Comparison of ENCODE assay signal across 34 mouse cellular contexts in genomic region chr12:59072286-59072685, GRCm38 (mm10). TPM values are rescaled to one million over a fixed set of nuclear protein-coding genes. Genes with fewer than 3 reads are reported as not detected.
A peak's percentile ranks its signal among the peaks of the same experiment; 100 is the strongest.
DNase-seq lines count a peak whose midpoint lies in the region; ATAC-seq and TF ChIP-seq lines count a peak whose summit lies in the region.
"Had no signal": no experiment of that assay in that cellular context is flagged by ENCODE, and none has a peak within 500 bp of the region (broad histone marks: within the 10 kb centered on the region; RNA-seq: fewer than 3 reads in every experiment).

No protein-coding gene starts in this region.

- H3K27ac ChIP-seq in intestine, postnatal 0 days (ENCODE audit: low read depth, low read length): peak overlapping the region; percentile 7; the same call in 1 of the 2 replicates
- no peak overlapping the region for H3K27ac ChIP-seq in intestine, embryonic 16.5 days (ENCODE audit: low read length)
- H3K27ac ChIP-seq in layer of hippocampus, adult 2 months: no peak overlapping the region
- H3K27ac ChIP-seq: embryonic facial prominence, embryonic 10.5 days; embryonic facial prominence, embryonic 15.5 days; forebrain, embryonic 12.5 days; gastrocnemius, adult 2 months; heart, adult 2 months; limb, embryonic 10.5 days; limb, embryonic 15.5 days; liver, embryonic 13.5 days; midbrain, embryonic 10.5 days; midbrain, embryonic 15.5 days; stomach, postnatal 0 days had no signal

- DNase-seq in left cerebral cortex, postnatal 36 days (ENCODE audit: low spot score in 2 of 2): peak; percentile 29 to 46
- no peak for DNase-seq in left cerebral cortex, postnatal 10 days (ENCODE audit: extremely low spot score in 1 of 2, low spot score in 2 of 2)
- peak; percentile 53 for DNase-seq in brain, adult 2 months (ENCODE audit: low read depth, low spot score)
- peak; percentile 22 for DNase-seq in right cerebral cortex, postnatal 25 days
- DNase-seq in layer of hippocampus, adult 2 months (ENCODE audit: low spot score in 2 of 2): no peak
- DNase-seq: adrenal gland, adult 2 months; adrenal gland, postnatal 36 days; B cell, adult 2 months; cerebellum, adult 2 months; cerebellum, postnatal 14 days; forebrain, postnatal 0 days; gastrocnemius, adult 2 months; gastrocnemius, postnatal 36 days; heart, adult 2 months; heart, postnatal 14 days; kidney, adult 8-10 months; kidney, postnatal 14 days; liver, embryonic 13.5 days; lung, adult 18-20 months; lung, postnatal 4 days; thymus, postnatal 4 days had no signal

- H3K27me3 ChIP-seq in intestine, postnatal 0 days (replicated peaks; ENCODE audit: control insufficient read depth, insufficient read depth, low read length): no peaks in the 10 kb centered on the region
- H3K27me3 ChIP-seq in intestine, embryonic 16.5 days (replicated peaks; ENCODE audit: control insufficient read depth, insufficient read depth, low read length): no peaks in the 10 kb centered on the region
- H3K27me3 ChIP-seq: embryonic facial prominence, embryonic 15.5 days; forebrain, embryonic 12.5 days; limb, embryonic 15.5 days; liver, embryonic 13.5 days; midbrain, embryonic 15.5 days had no signal

- TF ChIP-seq CTCF in intestine, postnatal 0 days (IDR thresholded peaks at IDR 0.05; ENCODE audit: low read depth): no peak
- no peak for TF ChIP-seq CTCF in layer of hippocampus, adult 2 months (conservative IDR thresholded peaks at IDR 0.05)

- no peak overlapping the region for H3K4me2 ChIP-seq in intestine, postnatal 0 days (replicated peaks; ENCODE audit: low read depth)
- H3K4me2 ChIP-seq in intestine, embryonic 16.5 days (ENCODE audit: low read depth, low read length): no peak overlapping the region
- H3K4me2 ChIP-seq: embryonic facial prominence, embryonic 15.5 days; forebrain, embryonic 12.5 days; limb, embryonic 15.5 days; liver, embryonic 13.5 days; midbrain, embryonic 15.5 days had no signal

- ATAC-seq in intestine, postnatal 0 days: no peak
- no peak for ATAC-seq in intestine, embryonic 16.5 days
- ATAC-seq: activated CD4-positive, CD25-positive, alpha-beta regulatory T cell, adult 4 months; forebrain, postnatal 0 days; hindbrain, embryonic 16.5 days; lung, postnatal 0 days; midbrain, embryonic 15.5 days had no signal

- H3K4me3 ChIP-seq in intestine, postnatal 0 days (ENCODE audit: low read depth, low read length): no peak overlapping the region
- no peak overlapping the region for H3K4me3 ChIP-seq in intestine, embryonic 16.5 days (ENCODE audit: low read length)
- H3K4me3 ChIP-seq in layer of hippocampus, adult 2 months: no peak overlapping the region
- H3K4me3 ChIP-seq: embryonic facial prominence, embryonic 10.5 days; embryonic facial prominence, embryonic 15.5 days; forebrain, embryonic 12.5 days; gastrocnemius, adult 2 months; heart, adult 2 months; limb, embryonic 10.5 days; limb, embryonic 15.5 days; liver, embryonic 13.5 days; midbrain, embryonic 10.5 days; midbrain, embryonic 15.5 days had no signal

- H3K9me3 ChIP-seq in intestine, postnatal 0 days (ENCODE audit: control insufficient read depth): no peaks in the 10 kb centered on the region
- H3K9me3 ChIP-seq in intestine, embryonic 16.5 days (ENCODE audit: control insufficient read depth, low read length): no peaks in the 10 kb centered on the region
- H3K9me3 ChIP-seq: embryonic facial prominence, embryonic 10.5 days; embryonic facial prominence, embryonic 15.5 days; forebrain, embryonic 12.5 days; limb, embryonic 10.5 days; limb, embryonic 15.5 days; liver, embryonic 13.5 days; midbrain, embryonic 10.5 days; midbrain, embryonic 15.5 days had no signal

- H3K4me1 ChIP-seq in intestine, postnatal 0 days (replicated peaks; ENCODE audit: control insufficient read depth, insufficient read depth, low read length): no peaks in the 10 kb centered on the region
- H3K4me1 ChIP-seq in intestine, embryonic 16.5 days (ENCODE audit: control insufficient read depth, insufficient read depth, low read length): no peaks in the 10 kb centered on the region
- H3K4me1 ChIP-seq: limb, embryonic 15.5 days had no signal

- intact Hi-C loops in left cerebral cortex, postnatal 36 days (cut with DNase I): no loop called here
- intact Hi-C loops in left cerebral cortex, postnatal 10 days (cut with DNase I): no loop called here

- H3K36me3 ChIP-seq in intestine, postnatal 0 days (ENCODE audit: control insufficient read depth, insufficient read depth): peaks cover 53% of the 10 kb centered on the region
- H3K36me3 ChIP-seq in intestine, embryonic 16.5 days (ENCODE audit: control insufficient read depth, insufficient read depth, low read length): peaks cover 18% of the 10 kb centered on the region

- no peak overlapping the region for H3K9ac ChIP-seq in intestine, postnatal 0 days (ENCODE audit: low read depth, low read length)
- H3K9ac ChIP-seq in intestine, embryonic 16.5 days (ENCODE audit: low read depth, low read length): no peak overlapping the region
- H3K9ac ChIP-seq: embryonic facial prominence, embryonic 15.5 days; forebrain, embryonic 12.5 days; forebrain, postnatal 0 days; limb, embryonic 15.5 days; liver, embryonic 13.5 days; midbrain, embryonic 15.5 days had no signal

- 92% methylated on average over 11 of the region's 11 CpGs for WGBS in intestine, postnatal 0 days
- 90% methylated on average over 11 of the region's 11 CpGs for WGBS in intestine, embryonic 16.5 days

RNA-seq across cellular contexts. Expression of gene Pnn, which starts 5.6 kb away (rescaled TPM):
- 27.1 and 36.2 TPM in 2 replicates for polyA plus RNA-seq in intestine, postnatal 0 days (2015; fragmentation: Nextera tagmentation; extraction: Ambion mirVana)
- 60.5 and 66.7 TPM in 2 replicates for polyA plus RNA-seq in intestine, embryonic 16.5 days (2015; fragmentation: Nextera tagmentation; extraction: Ambion mirVana)
- 10 to 100 TPM; 49.3 to 71.7 TPM for total RNA-seq in left cerebral cortex, postnatal 36 days (2021)
- 10 to 100 TPM; 43.5 to 52.9 TPM for total RNA-seq in left cerebral cortex, postnatal 10 days (2021)
- 10 to 100 TPM; 58.7 to 78.3 TPM for total RNA-seq in layer of hippocampus, adult 2 months (2021)

RNA-seq across cellular contexts. Expression of gene Trappc6b, which starts 11.0 kb away (rescaled TPM):
- polyA plus RNA-seq in intestine, postnatal 0 days (2015; fragmentation: Nextera tagmentation; extraction: Ambion mirVana): 86.9 and 89.9 TPM in 2 replicates
- polyA plus RNA-seq in intestine, embryonic 16.5 days (2015; fragmentation: Nextera tagmentation; extraction: Ambion mirVana): 77.0 and 85.9 TPM in 2 replicates
- 100 to 1,000 TPM; 117 to 122 TPM for total RNA-seq in left cerebral cortex, postnatal 36 days (2021)
- total RNA-seq in left cerebral cortex, postnatal 10 days (2021): 100 to 1,000 TPM; 122 to 132 TPM
- 100 to 1,000 TPM; 104 to 108 TPM for total RNA-seq in layer of hippocampus, adult 2 months (2021)

RNA-seq across cellular contexts. Expression of gene Mia2, which starts 23.3 kb away (rescaled TPM):
- polyA plus RNA-seq in intestine, postnatal 0 days (2015; fragmentation: Nextera tagmentation; extraction: Ambion mirVana): 131 and 137 TPM in 2 replicates
- 88.2 and 96.6 TPM in 2 replicates for polyA plus RNA-seq in intestine, embryonic 16.5 days (2015; fragmentation: Nextera tagmentation; extraction: Ambion mirVana)
- 10 to 100 TPM; 41.3 to 51.0 TPM for total RNA-seq in left cerebral cortex, postnatal 36 days (2021)
- total RNA-seq in left cerebral cortex, postnatal 10 days (2021): 10 to 100 TPM; 37.7 to 40.7 TPM
- total RNA-seq in layer of hippocampus, adult 2 months (2021): 10 to 100 TPM; 47.3 to 52.6 TPM

RNA-seq across cellular contexts. Expression of gene Gemin2, which starts 59.1 kb away (rescaled TPM):
- 7.7 and 8.8 TPM in 2 replicates for polyA plus RNA-seq in intestine, postnatal 0 days (2015; fragmentation: Nextera tagmentation; extraction: Ambion mirVana)
- 17.6 and 20.3 TPM in 2 replicates for polyA plus RNA-seq in intestine, embryonic 16.5 days (2015; fragmentation: Nextera tagmentation; extraction: Ambion mirVana)
- total RNA-seq in left cerebral cortex, postnatal 36 days (2021): 1 to 10 TPM; 7.0 to 7.3 TPM
- total RNA-seq in left cerebral cortex, postnatal 10 days (2021): 1 to 10 TPM; 7.3 to 8.2 TPM
- total RNA-seq in layer of hippocampus, adult 2 months (2021): 10 to 100 TPM in 1 of 2 experiments, 1 to 10 TPM in 1; 9.2 to 10.9 TPM

Comparison
In these comparisons a context has a peak if more than half of its experiments do, and no peak if none do; other contexts are left out.
1. DNase-seq: peak in left cerebral cortex, postnatal 36 days (2 of 2), brain, adult 2 months (single experiment) and right cerebral cortex, postnatal 25 days (single experiment); none in left cerebral cortex, postnatal 10 days (0 of 2) and layer of hippocampus, adult 2 months (0 of 2).